Mouse (Mus musculus) lung, embryonic 15.5 days (tissue): Measurements from ENCODE around the gene Gsk3b. TPM values are rescaled to one million over a fixed set of nuclear protein-coding genes. Genes with fewer than 3 reads are reported as not detected.
A peak's percentile ranks its signal among the peaks of the same experiment; 100 is the strongest.
"Not testable (repeated sequence)": the region's sequence is repeated elsewhere in the genome, so short reads cannot be mapped to it uniquely, and the experiment has no call there.

Experiments
- ATAC-seq: fragments of 200-750 bp; cut with Nextera tagmentation; 2 replicates; pipeline ENCODE4 v1.8.0; 2017; ENCODE audit warnings: moderate number of reproducible peaks, borderline replicate concordance; ENCODE audit not compliant: low FRiP score, low TSS enrichment; ENCODE audit errors: extremely low read depth
- H3K27ac ChIP-seq: fragments of 300-500 bp; sonication (generic); 2 replicates; pipeline ENCODE4 v1.5.1; 2015; ENCODE audit warnings: moderate library complexity, mild to moderate bottlenecking, inconsistent platforms
- H3K27me3 ChIP-seq: fragments of 300-500 bp; sonication (generic); 2 replicates; pipeline ENCODE4 v1.6.1; 2015; ENCODE audit warnings: inconsistent platforms
- H3K36me3 ChIP-seq: fragments of 300-500 bp; sonication (generic); 2 replicates; pipeline ENCODE4 v1.6.1; 2015; ENCODE audit warnings: inconsistent platforms
- H3K4me1 ChIP-seq: fragments of 300-500 bp; sonication (generic); 2 replicates; pipeline ENCODE4 v1.6.1; 2015; ENCODE audit warnings: inconsistent platforms
- H3K4me2 ChIP-seq: fragments of 300-500 bp; sonication (generic); 2 replicates; pipeline ENCODE4 v1.6.1; 2015; ENCODE audit warnings: inconsistent platforms, mild to moderate bottlenecking, moderate library complexity
- H3K4me3 ChIP-seq: fragments of 300-500 bp; sonication (generic); 2 replicates; pipeline ENCODE4 v1.5.1; 2015; ENCODE audit warnings: mild to moderate bottlenecking, inconsistent platforms
- H3K9ac ChIP-seq: fragments of 300-500 bp; sonication (generic); 2 replicates; pipeline ENCODE4 v1.6.1; 2015; ENCODE audit warnings: inconsistent platforms
- H3K9me3 ChIP-seq: fragments of 300-500 bp; sonication (generic); 2 replicates; pipeline ENCODE4 v1.6.1; 2016; ENCODE audit warnings: inconsistent platforms
- WGBS: fragments of 180-500 bp; shearing (Covaris S2); methylation state at CpG from one replicate; pipeline ENCODE4 v1.1.7; 2015; 5-methylcytosine and 5-hydroxymethylcytosine counted together
- polyA plus RNA-seq: library from polyadenylated mRNA; unstranded; fragments of >200 nt; fragmentation: Nextera tagmentation; extraction: Ambion mirVana; gene quantifications from 2 replicates; pipeline ENCODE4 v1.2.1, GENCODE M21; 2015

Gene Gsk3b
- polyA plus RNA-seq, 1 experiment from 2014 or later, result 52.7 TPM

- Histone ChIP-seq H3K4me2 (no peak overlapping the region), H3K9me3 (no peaks in the 10 kb centered on the region), H3K4me3 (no peak overlapping the region), H3K4me1 (peaks cover 8% of the 10 kb centered on the region; the same call in 1 of the 2 replicates), H3K9ac (no peak overlapping the region), H3K36me3 (no peaks in the 10 kb centered on the region), H3K27ac (no peak overlapping the region), H3K27me3 (no peaks in the 10 kb centered on the region)
- no peak for ATAC-seq
- 77% methylated on average over 3 of the region's 3 CpGs for WGBS
Measured at GRCm38 (mm10) chr16:38106542-38106941, 17.7 kb downstream of the Gsk3b start.

- WGBS, result 83% methylated on average over 9 of the region's 9 CpGs
- Histone ChIP-seq H3K27me3 (no peaks in the 10 kb centered on the region), H3K4me3 (no peak overlapping the region), H3K9ac (no peak overlapping the region), H3K9me3 (no peaks in the 10 kb centered on the region), H3K36me3 (0 out of 2 replicates have a peak, but pooled peaks cover 7% of the 10 kb centered on the region), H3K4me2 (no peak overlapping the region), H3K4me1 (peaks cover 15% of the 10 kb centered on the region), H3K27ac (no peak overlapping the region)
- ATAC-seq, result no peak
Measured at GRCm38 (mm10) chr16:38110001-38110400, 21.2 kb downstream of the Gsk3b start.

GRCm38 (mm10) chr16:38110575-38110974, 21.8 kb downstream of the Gsk3b start:
- no peak for ATAC-seq
- Histone ChIP-seq H3K27ac (no peak overlapping the region), H3K4me2 (no peak overlapping the region), H3K36me3 (0 out of 2 replicates have a peak, but pooled peaks cover 10% of the 10 kb centered on the region), H3K27me3 (no peaks in the 10 kb centered on the region), H3K4me1 (peaks cover 14% of the 10 kb centered on the region), H3K9ac (no peak overlapping the region), H3K4me3 (no peak overlapping the region), H3K9me3 (no peaks in the 10 kb centered on the region)
- 36% methylated on average over 5 of the region's 5 CpGs for WGBS

DNA sequence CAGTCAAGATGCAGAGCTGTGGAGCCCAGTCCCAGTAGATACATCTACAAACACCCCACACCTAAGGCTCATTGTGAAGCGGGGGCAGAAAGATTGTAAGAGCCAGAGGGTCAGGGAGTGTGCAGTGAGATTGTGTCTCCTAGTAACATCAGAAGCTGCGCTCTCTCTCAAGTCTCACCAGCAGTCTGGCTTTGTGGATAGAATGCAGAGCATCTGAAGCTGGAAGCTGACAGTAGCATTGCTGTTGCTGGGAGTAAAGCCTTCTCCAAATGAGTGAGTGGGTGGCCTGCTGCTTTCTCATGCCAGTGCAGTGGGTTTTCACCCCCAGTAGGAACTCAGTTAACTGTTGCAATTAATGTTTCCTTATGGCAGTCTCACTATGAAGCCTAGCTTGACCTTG, 25.3 kb downstream of the Gsk3b start:
- no peak for ATAC-seq
- Histone ChIP-seq H3K36me3 (0 out of 2 replicates have a peak, but pooled peaks cover 10% of the 10 kb centered on the region), H3K27me3 (no peaks in the 10 kb centered on the region), H3K27ac (no peak overlapping the region), H3K4me3 (no peak overlapping the region), H3K4me2 (no peak overlapping the region), H3K9ac (no peak overlapping the region), H3K9me3 (no peaks in the 10 kb centered on the region), H3K4me1 (peaks cover 15% of the 10 kb centered on the region)
- WGBS, result 79% methylated on average over 2 of the region's 2 CpGs

DNA sequence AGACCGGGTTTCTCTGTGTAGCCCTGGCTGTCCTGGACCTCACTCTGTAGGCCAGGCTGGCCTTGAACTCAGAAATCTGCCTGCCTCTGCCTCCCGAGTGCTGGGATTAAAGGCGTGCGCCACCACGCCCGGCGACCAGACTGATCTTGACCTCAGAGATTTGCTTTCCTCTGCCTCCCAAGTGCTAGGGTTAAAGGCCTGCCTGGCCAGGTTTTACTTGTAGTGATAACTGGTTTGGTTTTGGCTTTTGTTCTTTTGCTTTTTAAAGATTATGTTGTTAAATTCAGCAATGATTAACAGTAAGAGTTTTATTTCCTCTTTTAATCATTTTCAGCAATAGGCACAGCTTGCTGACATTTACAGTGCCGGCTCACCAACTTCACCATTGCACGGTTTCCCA, 29.1 kb downstream of the Gsk3b start:
- H3K36me3 ChIP-seq, H3K4me2 ChIP-seq, H3K4me3 ChIP-seq, H3K27me3 ChIP-seq, H3K9ac ChIP-seq, H3K9me3 ChIP-seq, H3K27ac ChIP-seq, ATAC-seq, H3K4me1 ChIP-seq: not testable (repeated sequence)
- 90% methylated on average over 9 of the region's 9 CpGs for WGBS

DNA sequence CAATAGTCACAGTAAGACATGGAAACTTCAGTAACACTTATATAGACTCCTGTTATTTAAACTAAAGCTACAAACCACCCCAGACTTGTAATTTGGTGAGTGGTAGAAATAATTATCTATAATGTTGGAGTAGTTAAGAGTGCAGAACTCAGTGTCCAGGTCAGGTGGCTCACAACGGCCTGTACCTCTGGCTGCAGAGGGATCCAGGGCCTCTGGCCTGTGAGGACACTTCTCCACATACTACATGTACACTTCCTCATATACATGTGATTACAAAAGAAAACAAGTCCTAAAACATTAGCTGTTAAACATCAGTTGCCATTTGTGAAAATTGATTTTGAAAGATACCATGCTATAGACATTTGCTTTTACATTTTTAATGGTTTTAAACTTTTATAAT, 29.9 kb downstream of the Gsk3b start:
- Histone ChIP-seq H3K27ac (no peak overlapping the region), H3K9ac (no peak overlapping the region), H3K9me3 (no peaks in the 10 kb centered on the region), H3K4me3 (no peak overlapping the region), H3K27me3 (no peaks in the 10 kb centered on the region), H3K4me1 (0 out of 2 replicates have a peak, but pooled peaks cover 6% of the 10 kb centered on the region), H3K36me3 (0 out of 2 replicates have a peak, but pooled peaks cover 10% of the 10 kb centered on the region), H3K4me2 (no peak overlapping the region)
- ATAC-seq, result no peak
- 69% methylated on average over 1 of the region's 1 CpGs for WGBS

GRCm38 (mm10) chr16:38119286-38119685, 30.5 kb downstream of the Gsk3b start:
- Histone ChIP-seq H3K9ac (no peak overlapping the region), H3K4me3 (no peak overlapping the region), H3K4me1 (0 out of 2 replicates have a peak, but pooled peaks cover 6% of the 10 kb centered on the region), H3K36me3 (0 out of 2 replicates have a peak, but pooled peaks cover 6% of the 10 kb centered on the region), H3K27ac (no peak overlapping the region), H3K27me3 (no peaks in the 10 kb centered on the region), H3K4me2 (no peak overlapping the region), H3K9me3 (no peaks in the 10 kb centered on the region)
- 74% methylated on average over 5 of the region's 5 CpGs for WGBS
- no peak for ATAC-seq

- no peak for ATAC-seq
- Histone ChIP-seq H3K4me2 (no peak overlapping the region), H3K36me3 (no peaks in the 10 kb centered on the region), H3K4me3 (no peak overlapping the region), H3K9me3 (no peaks in the 10 kb centered on the region), H3K27ac (no peak overlapping the region), H3K9ac (no peak overlapping the region), H3K4me1 (peaks cover 42% of the 10 kb centered on the region), H3K27me3 (no peaks in the 10 kb centered on the region)
- 71% methylated on average over 5 of the region's 5 CpGs for WGBS
Measured at GRCm38 (mm10) chr16:38129171-38129570, 40.4 kb downstream of the Gsk3b start.

- Histone ChIP-seq H3K9ac (no peak overlapping the region), H3K4me1 (peaks cover 45% of the 10 kb centered on the region), H3K27ac (0 out of 2 replicates have a peak overlapping the region, but pooled peaks have one; percentile 6), H3K4me3 (no peak overlapping the region), H3K36me3 (no peaks in the 10 kb centered on the region), H3K9me3 (no peaks in the 10 kb centered on the region), H3K4me2 (no peak overlapping the region), H3K27me3 (no peaks in the 10 kb centered on the region)
- no peak for ATAC-seq
- WGBS, result 77% methylated on average over 3 of the region's 3 CpGs
Measured at GRCm38 (mm10) chr16:38131041-38131440, 42.2 kb downstream of the Gsk3b start.

GRCm38 (mm10) chr16:38131756-38132155, 43.0 kb downstream of the Gsk3b start:
- no peak overlapping the region for H3K4me3 ChIP-seq

GRCm38 (mm10) chr16:38132210-38132609, 43.4 kb downstream of the Gsk3b start:
- no peak for ATAC-seq
- Histone ChIP-seq H3K9me3 (no peaks in the 10 kb centered on the region), H3K4me1 (peaks cover 45% of the 10 kb centered on the region), H3K9ac (no peak overlapping the region), H3K27me3 (no peaks in the 10 kb centered on the region), H3K4me2 (peak overlapping the region; percentile 24; the same call in 1 of the 2 replicates), H3K4me3 (no peak overlapping the region), H3K36me3 (no peaks in the 10 kb centered on the region), H3K27ac (peak overlapping the region; percentile 6; the same call in 1 of the 2 replicates)
- 65% methylated on average over 7 of the region's 7 CpGs for WGBS

More at GRCm38 (mm10) chr16:38131756-38132155, 43.0 kb downstream of the Gsk3b start:
- H3K4me1 ChIP-seq, result peaks cover 45% of the 10 kb centered on the region
- no peak overlapping the region for H3K9ac ChIP-seq
- H3K27ac ChIP-seq, result peak overlapping the region; percentile 6; the same call in 1 of the 2 replicates
- peak; percentile 49; the same call in 1 of the 2 replicates for ATAC-seq
- H3K27me3 ChIP-seq, result no peaks in the 10 kb centered on the region
- H3K4me2 ChIP-seq, result peak overlapping the region; percentile 24; the same call in 1 of the 2 replicates
- 33% methylated on average over 9 of the region's 9 CpGs for WGBS
- no peaks in the 10 kb centered on the region for H3K36me3 ChIP-seq
- no peaks in the 10 kb centered on the region for H3K9me3 ChIP-seq

- no peak overlapping the region for H3K9ac ChIP-seq
- H3K4me3 ChIP-seq, result no peak overlapping the region
- peak; percentile 57; the same call in 1 of the 2 replicates for ATAC-seq
- no peaks in the 10 kb centered on the region for H3K9me3 ChIP-seq
- H3K4me1 ChIP-seq, result peaks cover 13% of the 10 kb centered on the region
- 39% methylated on average over 5 of the region's 5 CpGs for WGBS
- H3K27ac ChIP-seq, result no peak overlapping the region
- no peak overlapping the region for H3K4me2 ChIP-seq
- no peaks in the 10 kb centered on the region for H3K36me3 ChIP-seq
- no peaks in the 10 kb centered on the region for H3K27me3 ChIP-seq
Measured at GRCm38 (mm10) chr16:38137296-38137695, 48.5 kb downstream of the Gsk3b start.
